Mouse (Mus musculus) forebrain, embryonic 15.5 days (tissue): ENCODE measurements at regions not wholly inside any gene's neighbourhood (a gene's known extent, or its start where the extent isn't known, plus 50 kb on each side); places are given as distances from the start of the nearest gene placed in this dataset. TPM values are rescaled to one million over a fixed set of nuclear protein-coding genes. Genes with fewer than 3 reads are reported as not detected.

Experiments
- ATAC-seq: fragments of 200-750 bp; cut with Nextera tagmentation; replicated peaks from 2 replicates; pipeline ENCODE4 v1.8.0; 2017; ENCODE audit warnings: mild to moderate bottlenecking, moderate TSS enrichment, moderate library complexity
- H3K27ac ChIP-seq: fragments of 300-500 bp; sonication (generic); replicated peaks from 2 replicates; pipeline ENCODE4 v1.5.1; 2015; ENCODE audit warnings: mild to moderate bottlenecking, inconsistent platforms
- H3K27me3 ChIP-seq: fragments of 300-500 bp; sonication (generic); 2 replicates; pipeline ENCODE4 v1.6.1; 2015; ENCODE audit warnings: inconsistent platforms
- H3K36me3 ChIP-seq: fragments of 300-500 bp; sonication (generic); 2 replicates; pipeline ENCODE4 v1.6.1; 2015; ENCODE audit warnings: mild to moderate bottlenecking, inconsistent platforms
- H3K4me1 ChIP-seq: fragments of 300-500 bp; sonication (generic); 2 replicates; pipeline ENCODE4 v1.6.1; 2015; ENCODE audit warnings: inconsistent platforms
- H3K4me2 ChIP-seq: fragments of 300-500 bp; sonication (generic); replicated peaks from 2 replicates; pipeline ENCODE4 v1.6.1; 2015; ENCODE audit warnings: mild to moderate bottlenecking, inconsistent platforms
- H3K4me3 ChIP-seq: fragments of 300-500 bp; sonication (generic); 2 replicates; pipeline ENCODE4 v1.5.1; 2015; ENCODE audit warnings: mild to moderate bottlenecking, inconsistent platforms
- H3K9ac ChIP-seq: fragments of 300-500 bp; sonication (generic); replicated peaks from 2 replicates; pipeline ENCODE4 v1.6.1; 2015; ENCODE audit warnings: mild to moderate bottlenecking, inconsistent platforms
- H3K9me3 ChIP-seq: fragments of 300-500 bp; sonication (generic); 2 replicates; pipeline ENCODE4 v1.6.1; 2016; ENCODE audit warnings: inconsistent platforms
- WGBS: fragments of 180-500 bp; shearing (Covaris S2); methylation state at CpG from one replicate; pipeline ENCODE4 v1.1.7; 2015; ENCODE audit warnings: mixed read lengths; 5-methylcytosine and 5-hydroxymethylcytosine counted together
- microRNA-seq: library from miRNA; unstranded; fragments of <30 nt; microRNA quantifications from one replicate; pipeline ENCODE4, GENCODE M21; 2016

GRCm38 (mm10) chr16:77653306-77653705 is 51.4 kb upstream of the Gm11146 start:
- Histone ChIP-seq H3K4me3 (no peak overlapping the region), H3K4me1 (peaks cover 22% of the 10 kb centered on the region), H3K9ac (no peak overlapping the region), H3K4me2 (no peak overlapping the region), H3K36me3 (no peaks in the 10 kb centered on the region), H3K9me3 (no peaks in the 10 kb centered on the region), H3K27ac (peak overlapping the region; percentile 66), H3K27me3 (no peaks in the 10 kb centered on the region)
- WGBS = 66% methylated on average over 3 of the region's 3 CpGs
- no peak for ATAC-seq

Small RNAs in the stretch of these regions (microRNA-seq; reads per million reads assigned to microRNA genes)
- gene Gm25025 = not detected
